Mouse (Mus musculus): Measurements from ENCODE around the gene Gramd1b. TPM values are rescaled to one million over a fixed set of nuclear protein-coding genes. Genes with fewer than 3 reads are reported as not detected.

Gene Gramd1b
- polyA plus RNA-seq, 1 experiment from 2014 or later = 4.2 TPM

DNA sequence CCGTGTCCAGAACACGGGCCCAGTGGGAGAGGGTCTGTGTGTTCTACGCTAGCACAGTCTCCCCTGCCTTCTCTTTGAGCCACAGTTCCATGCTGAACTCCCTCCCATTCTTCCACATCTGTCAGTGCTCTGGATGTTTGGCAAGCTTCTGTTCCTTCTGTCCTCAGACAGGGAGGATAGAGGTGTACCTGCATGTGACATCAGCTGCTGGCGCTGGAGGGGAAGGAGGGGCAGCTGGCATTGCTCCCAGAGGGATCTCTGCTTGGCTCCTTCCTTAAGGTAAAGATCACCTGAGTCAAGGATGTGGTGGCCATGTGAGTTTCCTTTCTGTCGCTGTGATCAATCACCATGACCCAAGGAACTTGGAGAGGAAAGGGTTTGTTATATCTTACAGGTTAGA is 129.4 kb downstream of the Gramd1b start:
- Histone ChIP-seq H3K4me1 (replicated peaks; ENCODE audit: control insufficient read depth, insufficient read depth, low read length) (no peaks in the 10 kb centered on the region), H3K36me3 (ENCODE audit: control insufficient read depth, insufficient read depth, low read length) (no peaks in the 10 kb centered on the region), H3K27ac (ENCODE audit: low read length) (no peak overlapping the region), H3K27me3 (ENCODE audit: control insufficient read depth, insufficient read depth, low read depth, low read length) (no peaks in the 10 kb centered on the region), H3K4me2 (ENCODE audit: low read depth, low read length) (no peak overlapping the region), H3K9me3 (ENCODE audit: control insufficient read depth, low read length) (no peaks in the 10 kb centered on the region), H3K4me3 (ENCODE audit: low read length) (no peak overlapping the region), H3K9ac (ENCODE audit: low read length) (no peak overlapping the region)
- ATAC-seq (ENCODE audit: low read depth) = no peak
- WGBS = 87% methylated on average over 5 of the region's 5 CpGs

DNA sequence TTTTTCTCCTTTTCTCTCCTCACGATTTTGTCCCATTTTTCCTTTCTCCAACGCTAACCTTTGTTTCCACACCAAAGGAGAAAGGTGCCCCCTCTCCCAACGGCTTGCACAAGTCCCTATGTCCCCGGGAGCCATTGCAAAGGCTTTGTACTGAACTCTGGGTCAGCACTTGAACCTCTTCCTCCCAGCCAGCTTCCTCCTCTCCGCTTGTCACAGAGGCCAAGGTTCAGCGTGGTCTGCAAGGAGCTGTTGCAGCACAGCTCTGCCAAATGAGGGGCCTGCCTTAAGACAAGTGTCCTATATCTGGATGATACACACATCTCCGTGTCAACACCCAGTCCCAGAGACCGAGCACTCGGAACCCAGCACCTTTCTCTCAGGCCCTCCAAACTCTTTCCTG is 130.3 kb downstream of the Gramd1b start:
- H3K27me3 ChIP-seq (ENCODE audit: control insufficient read depth, insufficient read depth, low read depth, low read length) = no peaks in the 10 kb centered on the region
- H3K9me3 ChIP-seq (ENCODE audit: control insufficient read depth, low read length) = no peaks in the 10 kb centered on the region
- H3K4me2 ChIP-seq (ENCODE audit: low read depth, low read length) = no peak overlapping the region
- no peak overlapping the region for H3K9ac ChIP-seq (ENCODE audit: low read length)
- no peak overlapping the region for H3K27ac ChIP-seq (ENCODE audit: low read length)
- 54% methylated on average over 9 of the region's 9 CpGs for WGBS
- no peak overlapping the region for H3K4me3 ChIP-seq (ENCODE audit: low read length)
- H3K36me3 ChIP-seq (ENCODE audit: control insufficient read depth, insufficient read depth, low read length) = no peaks in the 10 kb centered on the region
- H3K4me1 ChIP-seq (replicated peaks; ENCODE audit: control insufficient read depth, insufficient read depth, low read length) = no peaks in the 10 kb centered on the region
- ATAC-seq (ENCODE audit: low read depth) = no peak

DNA sequence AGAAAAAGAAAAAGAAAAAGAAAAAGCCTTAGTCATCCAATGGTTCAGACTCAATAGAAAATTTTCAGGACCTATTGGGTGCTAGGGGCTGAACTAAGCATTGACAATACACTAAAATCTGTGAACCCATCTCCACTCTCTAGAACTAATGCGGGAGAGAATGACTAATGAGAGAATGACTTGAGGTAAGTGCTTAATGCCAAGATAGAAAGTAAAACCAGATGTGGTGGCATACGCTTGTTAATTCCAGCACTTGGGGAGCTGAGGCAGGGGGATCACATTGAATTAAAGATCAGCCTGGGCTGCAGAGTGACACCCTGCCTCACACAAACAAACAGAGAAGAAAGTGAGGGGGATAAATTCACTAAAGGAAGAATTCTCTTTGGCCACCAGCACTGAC is 131.0 kb downstream of the Gramd1b start:
- ATAC-seq (ENCODE audit: low read depth) = no peak
- Histone ChIP-seq H3K27ac (ENCODE audit: low read length) (no peak overlapping the region), H3K36me3 (ENCODE audit: control insufficient read depth, insufficient read depth, low read length) (no peaks in the 10 kb centered on the region), H3K9ac (ENCODE audit: low read length) (no peak overlapping the region), H3K4me2 (ENCODE audit: low read depth, low read length) (no peak overlapping the region), H3K4me1 (replicated peaks; ENCODE audit: control insufficient read depth, insufficient read depth, low read length) (no peaks in the 10 kb centered on the region), H3K9me3 (ENCODE audit: control insufficient read depth, low read length) (no peaks in the 10 kb centered on the region), H3K27me3 (ENCODE audit: control insufficient read depth, insufficient read depth, low read depth, low read length) (no peaks in the 10 kb centered on the region), H3K4me3 (ENCODE audit: low read length) (no peak overlapping the region)
- WGBS = 83% methylated on average over 2 of the region's 2 CpGs

DNA sequence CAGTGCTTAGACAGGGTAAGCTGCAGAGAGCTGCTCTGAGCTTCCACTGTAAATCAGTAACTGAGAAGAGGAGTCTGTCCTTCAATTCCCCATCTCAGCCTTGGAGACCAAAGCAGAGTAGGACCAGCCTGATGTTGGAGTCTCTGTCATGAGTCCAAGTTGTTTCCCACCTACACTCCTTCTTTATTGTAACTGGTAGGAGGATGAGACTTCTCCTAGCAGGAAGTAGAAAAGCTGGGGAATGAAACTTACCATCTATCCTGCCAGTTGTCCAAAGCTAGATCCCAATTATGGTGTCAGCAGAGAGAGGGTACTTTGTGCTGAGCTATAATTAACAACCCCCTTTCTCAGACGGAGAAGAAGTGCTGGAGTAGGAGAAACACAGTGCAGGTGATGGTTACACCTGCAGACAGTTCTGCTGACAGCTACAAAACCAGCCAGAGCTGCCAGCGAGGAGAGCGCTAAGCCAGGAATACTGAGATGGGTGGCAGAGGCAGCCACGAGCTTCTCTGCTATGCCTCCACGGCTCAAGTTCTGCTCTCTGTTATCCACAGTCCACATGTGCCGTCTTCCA is 131.7 kb downstream of the Gramd1b start:
- Histone ChIP-seq H3K27ac (ENCODE audit: low read length) (no peak overlapping the region), H3K36me3 (ENCODE audit: control insufficient read depth, insufficient read depth, low read length) (no peaks in the 10 kb centered on the region), H3K27me3 (ENCODE audit: control insufficient read depth, insufficient read depth, low read depth, low read length) (no peaks in the 10 kb centered on the region), H3K4me1 (replicated peaks; ENCODE audit: control insufficient read depth, insufficient read depth, low read length) (no peaks in the 10 kb centered on the region), H3K9me3 (ENCODE audit: control insufficient read depth, low read length) (no peaks in the 10 kb centered on the region), H3K4me3 (ENCODE audit: low read length) (no peak overlapping the region), H3K4me2 (ENCODE audit: low read depth, low read length) (no peak overlapping the region), H3K9ac (ENCODE audit: low read length) (no peak overlapping the region)
- WGBS = 76% methylated on average over 6 of the region's 6 CpGs
- ATAC-seq (ENCODE audit: low read depth) = no peak

DNA sequence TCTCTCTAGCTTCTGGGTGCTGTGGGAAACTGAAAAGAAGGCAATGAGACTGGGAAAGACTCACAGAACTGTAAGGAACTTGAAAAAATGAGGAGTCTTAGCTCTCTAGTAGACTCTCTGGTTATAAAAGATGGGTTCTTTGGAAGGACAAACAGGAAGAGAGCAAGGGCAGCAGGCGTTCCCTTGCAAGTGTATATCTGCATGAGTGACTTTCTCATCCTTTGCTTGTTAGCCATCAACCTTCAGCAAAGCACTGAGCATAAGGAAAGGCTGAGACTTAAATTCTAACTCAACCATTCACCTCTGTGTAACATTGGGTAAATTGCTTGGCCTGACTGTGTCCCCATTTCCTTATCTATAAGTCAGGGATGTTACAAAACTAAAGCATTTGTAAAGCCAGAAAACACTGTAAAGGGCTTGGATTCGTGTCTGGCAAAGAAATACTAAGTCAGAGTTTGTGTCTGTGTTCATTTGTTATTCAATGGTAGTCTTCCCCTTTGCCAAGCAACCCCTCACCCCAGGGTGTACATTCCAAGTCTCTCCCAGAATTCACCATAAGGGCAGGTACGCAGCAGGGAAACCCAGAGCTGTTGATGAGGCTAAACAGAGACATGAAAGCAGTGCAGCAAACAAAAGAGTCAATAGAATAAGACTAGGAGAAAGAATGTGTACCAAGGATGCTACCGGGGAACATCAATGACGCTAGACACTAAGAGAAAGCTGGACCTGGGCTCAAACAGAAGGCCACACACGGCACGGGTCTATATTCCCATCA is 133.5 kb downstream of the Gramd1b start:
- H3K27me3 ChIP-seq (ENCODE audit: control insufficient read depth, insufficient read depth, low read depth, low read length) = no peaks in the 10 kb centered on the region
- H3K4me3 ChIP-seq (ENCODE audit: low read length) = no peak overlapping the region
- no peak overlapping the region for H3K9ac ChIP-seq (ENCODE audit: low read length)
- H3K4me2 ChIP-seq (ENCODE audit: low read depth, low read length) = no peak overlapping the region
- no peaks in the 10 kb centered on the region for H3K9me3 ChIP-seq (ENCODE audit: control insufficient read depth, low read length)
- H3K4me1 ChIP-seq (replicated peaks; ENCODE audit: control insufficient read depth, insufficient read depth, low read length) = no peaks in the 10 kb centered on the region; the same call in 1 of the 2 replicates
- H3K27ac ChIP-seq (ENCODE audit: low read length) = no peak overlapping the region
- WGBS = 81% methylated on average over 7 of the region's 7 CpGs
- ATAC-seq (ENCODE audit: low read depth) = no peak
- H3K36me3 ChIP-seq (ENCODE audit: control insufficient read depth, insufficient read depth, low read length) = no peaks in the 10 kb centered on the region

DNA sequence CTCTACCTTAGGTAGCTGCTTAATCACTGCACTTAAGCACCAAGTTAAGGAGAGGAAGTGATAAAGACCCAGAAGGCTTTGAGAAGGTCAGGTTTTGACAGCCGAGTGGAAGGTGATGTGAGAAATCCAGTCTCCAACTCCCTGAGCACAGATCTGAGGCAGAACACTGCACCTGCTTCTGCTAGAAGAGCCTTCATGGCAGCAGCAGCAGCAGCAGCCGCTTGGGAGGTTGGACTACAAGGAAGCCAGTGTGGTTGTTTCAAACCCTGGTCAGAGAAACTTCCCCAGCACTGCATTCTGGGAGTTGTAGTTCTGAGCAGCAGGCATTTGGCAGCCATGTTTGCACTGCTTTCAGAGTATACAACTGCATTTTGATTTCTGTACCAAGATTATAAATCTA is 134.1 kb downstream of the Gramd1b start:
- peak overlapping the region; percentile 45 for H3K4me2 ChIP-seq (ENCODE audit: low read depth, low read length)
- peaks cover 3% of the 10 kb centered on the region; the same call in 1 of the 2 replicates for H3K4me1 ChIP-seq (replicated peaks; ENCODE audit: control insufficient read depth, insufficient read depth, low read length)
- ATAC-seq (ENCODE audit: low read depth) = peak; percentile 81
- peak overlapping the region; percentile 31 for H3K4me3 ChIP-seq (ENCODE audit: low read length)
- no peaks in the 10 kb centered on the region for H3K9me3 ChIP-seq (ENCODE audit: control insufficient read depth, low read length)
- H3K27ac ChIP-seq (ENCODE audit: low read length) = no peak overlapping the region
- no peak overlapping the region; the same call in 1 of the 2 replicates for H3K9ac ChIP-seq (ENCODE audit: low read length)
- no peaks in the 10 kb centered on the region for H3K27me3 ChIP-seq (ENCODE audit: control insufficient read depth, insufficient read depth, low read depth, low read length)
- no peaks in the 10 kb centered on the region for H3K36me3 ChIP-seq (ENCODE audit: control insufficient read depth, insufficient read depth, low read length)
- 16% methylated on average over 2 of the region's 2 CpGs for WGBS

DNA sequence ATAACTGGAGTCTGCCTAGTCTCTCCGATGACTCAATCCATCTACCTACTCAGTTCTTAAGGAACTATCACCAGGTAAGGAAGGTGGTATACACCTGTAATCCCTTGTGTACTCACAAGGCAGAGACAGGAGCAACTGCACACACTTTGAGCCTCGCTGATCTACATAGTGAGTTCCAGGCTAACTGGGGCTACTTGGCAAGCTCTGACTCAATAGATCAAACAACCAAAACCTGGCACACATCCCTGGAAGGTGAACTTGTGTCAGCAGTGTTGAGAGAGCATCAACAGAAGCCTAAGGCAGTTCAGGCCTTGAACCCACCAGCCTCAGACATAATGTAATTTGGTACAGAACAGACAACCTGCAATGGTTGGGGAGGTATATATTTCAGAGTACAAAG is 135.0 kb downstream of the Gramd1b start:
- H3K9ac ChIP-seq (ENCODE audit: low read length) = no peak overlapping the region
- 79% methylated on average over 2 of the region's 2 CpGs for WGBS
- ATAC-seq (ENCODE audit: low read depth) = no peak
- peaks cover 5% of the 10 kb centered on the region; the same call in 1 of the 2 replicates for H3K4me1 ChIP-seq (replicated peaks; ENCODE audit: control insufficient read depth, insufficient read depth, low read length)
- H3K4me3 ChIP-seq (ENCODE audit: low read length) = no peak overlapping the region
- H3K4me2 ChIP-seq (ENCODE audit: low read depth, low read length) = no peak overlapping the region
- H3K9me3 ChIP-seq (ENCODE audit: control insufficient read depth, low read length) = no peaks in the 10 kb centered on the region
- H3K27me3 ChIP-seq (ENCODE audit: control insufficient read depth, insufficient read depth, low read depth, low read length) = no peaks in the 10 kb centered on the region
- H3K27ac ChIP-seq (ENCODE audit: low read length) = no peak overlapping the region
- H3K36me3 ChIP-seq (ENCODE audit: control insufficient read depth, insufficient read depth, low read length) = no peaks in the 10 kb centered on the region

DNA sequence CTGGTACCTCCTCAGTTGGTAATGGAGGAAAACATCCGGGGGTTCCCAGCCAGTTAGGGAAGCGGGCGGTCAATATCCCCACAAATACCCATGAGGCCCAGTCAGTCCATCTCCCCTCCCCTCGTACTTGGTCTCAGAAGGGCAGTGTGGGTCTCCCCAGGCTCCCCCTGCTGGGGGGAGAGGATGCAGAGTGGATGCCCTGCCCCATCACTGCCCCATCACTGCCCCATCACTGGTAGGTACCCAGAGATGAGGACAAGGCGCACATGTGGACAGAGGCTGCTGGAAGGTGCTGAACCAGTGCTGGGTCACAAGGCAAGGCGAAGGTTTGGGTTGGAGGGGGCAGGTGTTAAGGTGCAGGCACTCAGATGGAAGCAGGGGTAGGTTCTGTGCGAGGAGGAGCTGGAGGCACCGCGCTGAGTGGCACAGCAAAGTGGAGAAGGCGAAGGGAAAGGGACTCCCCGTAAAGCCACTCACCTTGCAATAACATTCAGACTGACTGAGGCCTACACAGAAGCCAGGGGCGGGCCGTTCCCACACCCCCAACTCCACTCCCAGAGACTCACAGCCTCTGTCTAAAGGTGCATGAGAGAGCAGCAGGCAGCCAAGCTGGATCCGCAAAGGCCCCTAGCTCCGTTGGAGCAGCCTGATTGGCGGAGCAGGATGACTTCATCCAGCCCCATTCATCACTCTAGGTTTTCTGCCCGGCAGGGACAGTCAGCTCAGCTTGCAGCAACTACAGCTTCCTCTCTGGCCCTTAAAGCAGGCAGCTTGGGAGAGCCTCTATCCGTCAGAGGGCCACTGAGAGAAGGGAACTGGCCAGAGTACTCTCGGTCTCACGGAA is 139.1 kb downstream of the Gramd1b start:
- H3K4me2 ChIP-seq (ENCODE audit: low read depth, low read length) = peak overlapping the region; percentile 19; the same call in 1 of the 2 replicates
- H3K4me3 ChIP-seq (ENCODE audit: low read length) = no peak overlapping the region

DNA sequence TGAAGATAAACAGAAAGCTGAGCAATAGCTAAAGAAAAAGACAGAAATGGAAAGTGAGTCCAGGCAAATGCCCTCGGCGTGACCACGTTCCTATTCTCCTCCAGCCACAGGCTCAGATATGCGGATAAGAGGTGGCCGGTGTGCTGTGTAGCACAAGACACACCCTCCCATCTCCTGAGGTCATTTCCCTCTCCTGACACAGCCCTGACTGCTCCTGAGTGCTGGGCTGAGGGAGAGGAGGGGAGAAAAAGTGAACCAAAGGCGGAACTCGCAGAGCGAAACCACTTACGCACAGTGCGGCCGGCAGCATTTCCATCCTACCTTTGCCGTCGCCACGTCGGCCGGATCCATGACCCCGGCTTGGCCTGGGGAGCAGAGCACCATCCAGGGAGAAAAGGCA is 139.8 kb downstream of the Gramd1b start:
- 75% methylated on average over 17 of the region's 17 CpGs for WGBS
- H3K36me3 ChIP-seq (ENCODE audit: control insufficient read depth, insufficient read depth, low read length) = no peaks in the 10 kb centered on the region
- H3K27ac ChIP-seq (ENCODE audit: low read length) = no peak overlapping the region
- H3K9me3 ChIP-seq (ENCODE audit: control insufficient read depth, low read length) = no peaks in the 10 kb centered on the region
- no peak for ATAC-seq (ENCODE audit: low read depth)
- H3K27me3 ChIP-seq (ENCODE audit: control insufficient read depth, insufficient read depth, low read depth, low read length) = no peaks in the 10 kb centered on the region
- no peak overlapping the region for H3K9ac ChIP-seq (ENCODE audit: low read length)
- no peak overlapping the region for H3K4me3 ChIP-seq (ENCODE audit: low read length)
- peaks cover 5% of the 10 kb centered on the region; the same call in 1 of the 2 replicates for H3K4me1 ChIP-seq (replicated peaks; ENCODE audit: control insufficient read depth, insufficient read depth, low read length)
- no peak overlapping the region for H3K4me2 ChIP-seq (ENCODE audit: low read depth, low read length)

More for the DNA sequence above, 139.1 kb downstream of the Gramd1b start:
- peaks cover 5% of the 10 kb centered on the region; the same call in 1 of the 2 replicates for H3K4me1 ChIP-seq (replicated peaks; ENCODE audit: control insufficient read depth, insufficient read depth, low read length)
- no peaks in the 10 kb centered on the region for H3K36me3 ChIP-seq (ENCODE audit: control insufficient read depth, insufficient read depth, low read length)
- H3K9ac ChIP-seq (ENCODE audit: low read length) = 0 out of 2 replicates have a peak overlapping the region, but pooled peaks have one; percentile 12
- WGBS = 33% methylated on average over 20 of the region's 20 CpGs
- no peak overlapping the region for H3K27ac ChIP-seq (ENCODE audit: low read length)
- ATAC-seq (ENCODE audit: low read depth) = peak; percentile 71
- no peaks in the 10 kb centered on the region for H3K9me3 ChIP-seq (ENCODE audit: control insufficient read depth, low read length)
- no peaks in the 10 kb centered on the region for H3K27me3 ChIP-seq (ENCODE audit: control insufficient read depth, insufficient read depth, low read depth, low read length)

Measured in lung, embryonic 16.5 days (tissue).